Mouse (Mus musculus): Measurements from ENCODE around the gene 6030458C11Rik.

6030458C11Rik gene

DNA sequence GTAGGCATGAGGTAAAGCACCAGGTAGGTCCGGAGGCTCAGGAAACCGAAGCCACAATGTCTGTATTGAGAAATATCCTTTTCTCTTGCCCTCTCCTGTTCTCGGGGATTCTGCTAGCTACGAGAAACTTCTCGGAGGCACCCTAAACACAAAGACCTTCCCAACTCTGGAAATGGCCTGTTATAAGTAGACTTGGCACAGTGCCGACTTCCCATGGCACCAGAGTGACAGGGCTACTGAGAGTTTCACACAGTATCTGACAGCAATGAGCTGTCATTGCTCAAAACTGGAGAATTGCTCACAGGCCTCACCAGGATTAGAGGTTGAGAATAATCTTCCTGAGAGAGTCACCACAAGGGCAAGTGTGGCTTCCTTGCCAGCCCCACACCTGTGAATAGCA is 63.7 kb downstream of the 6030458C11Rik start:
- DNase-seq (ENCODE audit: low spot score) = no peak

- DNase-seq (ENCODE audit: low spot score) = no peak
Observed at GRCm38 (mm10) chr15:12758461-12758860, 66.0 kb downstream of the 6030458C11Rik start.
